Comparison of ENCODE assay signal across 23 mouse cellular contexts in genomic region chr10:79687513-79687912, GRCm38 (mm10). TPM values are rescaled to one million over a fixed set of nuclear protein-coding genes. Genes with fewer than 3 reads are reported as not detected.
A peak's percentile ranks its signal among the peaks of the same experiment; 100 is the strongest.
DNase-seq lines count a peak whose midpoint lies in the region; ATAC-seq and TF ChIP-seq lines count a peak whose summit lies in the region.
"Had no signal": no experiment of that assay in that cellular context is flagged by ENCODE, and none has a peak within 500 bp of the region (broad histone marks: within the 10 kb centered on the region; RNA-seq: fewer than 3 reads in every experiment).

No protein-coding gene starts in this region.

- TF ChIP-seq CTCF in heart, postnatal 0 days (IDR thresholded peaks at IDR 0.05; ENCODE audit: low read depth) = no peak

- no peaks in the 10 kb centered on the region for H3K27me3 ChIP-seq in heart, embryonic 13.5 days (replicated peaks)
- no peaks in the 10 kb centered on the region for H3K27me3 ChIP-seq in heart, postnatal 0 days (ENCODE audit: control insufficient read depth, insufficient read depth, low read length)
- H3K27me3 ChIP-seq: embryonic facial prominence, embryonic 15.5 days; hindbrain, embryonic 15.5 days; kidney, embryonic 15.5 days had no signal

- H3K9ac ChIP-seq in heart, embryonic 13.5 days = peak overlapping the region; percentile 55; the same call in 1 of the 2 replicates
- no peak overlapping the region for H3K9ac ChIP-seq in heart, postnatal 0 days (replicated peaks; ENCODE audit: low read depth, low read length)
- no peak overlapping the region for H3K9ac ChIP-seq in ES-E14 (ENCODE audit: insufficient read depth, low read depth, low read length, poor library complexity, severe bottlenecking)
- H3K9ac ChIP-seq: embryonic facial prominence, embryonic 15.5 days; hindbrain, embryonic 15.5 days; kidney, embryonic 15.5 days had no signal

- WGBS in heart, embryonic 13.5 days = 96% methylated on average over 6 of the region's 6 CpGs
- 94% methylated on average over 6 of the region's 6 CpGs for WGBS in heart, postnatal 0 days

- no peak for TF ChIP-seq EP300 in heart, postnatal 0 days (IDR thresholded peaks at IDR 0.05; ENCODE audit: low read depth)

- in situ Hi-C loops in ES-E14 (cut with MboI; ENCODE audit: low sequenced_read_pairs in 2 of 2, unreplicated experiment in 2 of 2) = no loop called here

- peaks cover 3% of the 10 kb centered on the region; the same call in 1 of the 2 replicates for H3K9me3 ChIP-seq in heart, embryonic 13.5 days
- no peaks in the 10 kb centered on the region for H3K9me3 ChIP-seq in heart, postnatal 0 days (replicated peaks; ENCODE audit: control insufficient read depth, low read length)
- H3K9me3 ChIP-seq in ES-E14 (ENCODE audit: control insufficient read depth, insufficient read depth, low read depth, low read length) = no peaks in the 10 kb centered on the region
- H3K9me3 ChIP-seq: embryonic facial prominence, embryonic 15.5 days; hindbrain, embryonic 15.5 days had no signal

- no peak overlapping the region for H3K4me2 ChIP-seq in heart, embryonic 13.5 days
- no peak overlapping the region for H3K4me2 ChIP-seq in heart, postnatal 0 days (ENCODE audit: low read depth, low read length)
- H3K4me2 ChIP-seq: embryonic facial prominence, embryonic 15.5 days; heart, embryonic 11.5 days; hindbrain, embryonic 15.5 days; kidney, embryonic 15.5 days had no signal

- ATAC-seq in heart, embryonic 13.5 days (ENCODE audit: extremely low read depth, insufficient number of reproducible peaks, low FRiP score, low TSS enrichment) = no peak
- ATAC-seq in heart, postnatal 0 days (ENCODE audit: insufficient read depth, low read depth) = no peak
- ATAC-seq: forebrain, embryonic 14.5 days; intestine, embryonic 16.5 days had no signal

- no peak for DNase-seq in heart, adult 18-20 months
- DNase-seq in heart, postnatal 0 days (ENCODE audit: low spot score) = no peak
- no peak for DNase-seq in heart, adult 9 months (ENCODE audit: low spot score in 2 of 2)
- DNase-seq in ES-E14 (ENCODE audit: low read depth, low spot score) = no peak
- DNase-seq in Muller cell, postnatal 12 days (ENCODE audit: inconsistent ontology term) = no peak
- no peak for DNase-seq in frontal cortex, postnatal 36 days (ENCODE audit: low spot score in 2 of 2)
- DNase-seq: adrenal gland, postnatal 10 days; cerebellum, adult 11 months; cerebellum, adult 8-10 months; cerebellum, postnatal 14 days; embryo, embryonic 11 days; gastrocnemius, postnatal 14 days; kidney, adult 2 months had no signal

- no peak overlapping the region for H3K4me3 ChIP-seq in heart, embryonic 13.5 days
- H3K4me3 ChIP-seq in heart, postnatal 0 days (ENCODE audit: low read depth, low read length) = no peak overlapping the region
- H3K4me3 ChIP-seq in ES-E14 (ENCODE audit: insufficient read depth in 1 of 2, low read depth in 1 of 2, low read length in 2 of 2, poor library complexity in 1 of 2, severe bottlenecking in 1 of 2) = no peak overlapping the region
- H3K4me3 ChIP-seq: embryonic facial prominence, embryonic 15.5 days; erythroblast, embryonic 14.5 days; forebrain, embryonic 10.5 days; hindbrain, embryonic 15.5 days; kidney, embryonic 15.5 days had no signal

- peak overlapping the region; percentile 88 for H3K27ac ChIP-seq in heart, embryonic 13.5 days (replicated peaks)
- H3K27ac ChIP-seq in heart, postnatal 0 days (ENCODE audit: low read depth) = peak overlapping the region; percentile 91
- H3K27ac ChIP-seq in ES-E14 (ENCODE audit: insufficient read depth, low read depth, low read length, poor library complexity, severe bottlenecking) = no peak overlapping the region
- H3K27ac ChIP-seq: embryonic facial prominence, embryonic 15.5 days; forebrain, embryonic 10.5 days; hindbrain, embryonic 15.5 days; kidney, embryonic 15.5 days had no signal

- H3K36me3 ChIP-seq in heart, embryonic 13.5 days = peaks cover 66% of the 10 kb centered on the region
- H3K36me3 ChIP-seq in heart, postnatal 0 days (replicated peaks; ENCODE audit: control insufficient read depth, insufficient read depth, low read length) = peaks cover 50% of the 10 kb centered on the region
- H3K36me3 ChIP-seq in ES-E14 (ENCODE audit: control insufficient read depth, insufficient read depth, low read length, poor library complexity, severe bottlenecking) = peaks cover 53% of the 10 kb centered on the region

- peaks cover 48% of the 10 kb centered on the region for H3K4me1 ChIP-seq in heart, embryonic 13.5 days
- peaks cover 30% of the 10 kb centered on the region for H3K4me1 ChIP-seq in heart, postnatal 0 days (ENCODE audit: control insufficient read depth, insufficient read depth)
- H3K4me1 ChIP-seq in ES-E14 (ENCODE audit: control insufficient read depth in 2 of 2, insufficient read depth in 2 of 2, low read length in 2 of 2, poor library complexity in 1 of 2) = peaks cover 1 to 26% of the 10 kb centered on the region in 2 experiments

TF ChIP-seq in ES-E14, 5 proteins besides CTCF, POLR2A, EP300 and RAD21:
- TF ChIP-seq ZC3H11A (IDR thresholded peaks at IDR 0.05; ENCODE audit: borderline replicate concordance, low read depth, low read length) (no peak), ZNF384 (IDR thresholded peaks at IDR 0.05; ENCODE audit: low read depth, low read length) (peak; percentile 66), MAFK (IDR thresholded peaks at IDR 0.05; ENCODE audit: insufficient read depth, low read depth, low read length) (no peak), CHD2 (IDR thresholded peaks at IDR 0.05; ENCODE audit: low read depth, low read length) (no peak)

RNA-seq across cellular contexts. Expression of gene Gzmm, which starts 1.3 kb away (rescaled TPM):
- 0.67 and 1.0 TPM in 2 replicates for polyA plus RNA-seq in heart, embryonic 13.5 days (2015; fragmentation: Nextera tagmentation; extraction: Ambion mirVana)
- 1 to 10 TPM; 7.2 to 7.9 TPM for total RNA-seq in heart, adult 18-20 months (2021)
- total RNA-seq in heart, postnatal 0 days (2014; rRNA removed; ENCODE audit: low replicate concordance) = 2.4 and 2.5 TPM in 2 replicates
- 2.1 and 2.8 TPM in 2 replicates for polyA plus RNA-seq in heart, postnatal 0 days (2015; fragmentation: Nextera tagmentation; extraction: Ambion mirVana)
- 2.5 and 4.5 TPM in 2 replicates for total RNA-seq in ES-E14 (2012; rRNA removed)

RNA-seq across cellular contexts. Expression of gene Cdc34, which starts 5.5 kb away (rescaled TPM):
- polyA plus RNA-seq in heart, embryonic 13.5 days (2015; fragmentation: Nextera tagmentation; extraction: Ambion mirVana) = 122 and 136 TPM in 2 replicates
- 100 to 1,000 TPM; 213 to 227 TPM for total RNA-seq in heart, adult 18-20 months (2021)
- total RNA-seq in heart, postnatal 0 days (2014; rRNA removed; ENCODE audit: low replicate concordance) = 162 and 183 TPM in 2 replicates
- polyA plus RNA-seq in heart, postnatal 0 days (2015; fragmentation: Nextera tagmentation; extraction: Ambion mirVana) = 115 and 120 TPM in 2 replicates
- 491 and 507 TPM in 2 replicates for total RNA-seq in ES-E14 (2012; rRNA removed)

RNA-seq across cellular contexts. Expression of gene Bsg, which starts 16.8 kb away (rescaled TPM):
- 1,093 and 1,212 TPM in 2 replicates for polyA plus RNA-seq in heart, embryonic 13.5 days (2015; fragmentation: Nextera tagmentation; extraction: Ambion mirVana)
- total RNA-seq in heart, adult 18-20 months (2021) = 1,000 to 10,000 TPM; 1,459 to 1,479 TPM
- 1,449 and 1,606 TPM in 2 replicates for total RNA-seq in heart, postnatal 0 days (2014; rRNA removed; ENCODE audit: low replicate concordance)
- polyA plus RNA-seq in heart, postnatal 0 days (2015; fragmentation: Nextera tagmentation; extraction: Ambion mirVana) = 1,256 and 1,260 TPM in 2 replicates
- total RNA-seq in ES-E14 (2012; rRNA removed) = 858 and 1,196 TPM in 2 replicates

RNA-seq across cellular contexts. Expression of gene Tpgs1, which starts 18.3 kb away (rescaled TPM):
- 41.4 and 43.1 TPM in 2 replicates for polyA plus RNA-seq in heart, embryonic 13.5 days (2015; fragmentation: Nextera tagmentation; extraction: Ambion mirVana)
- 10 to 100 TPM; 15.5 to 18.0 TPM for total RNA-seq in heart, adult 18-20 months (2021)
- 19.7 and 28.3 TPM in 2 replicates for total RNA-seq in heart, postnatal 0 days (2014; rRNA removed; ENCODE audit: low replicate concordance)
- polyA plus RNA-seq in heart, postnatal 0 days (2015; fragmentation: Nextera tagmentation; extraction: Ambion mirVana) = 43.6 and 45.3 TPM in 2 replicates
- 29.9 and 46.7 TPM in 2 replicates for total RNA-seq in ES-E14 (2012; rRNA removed)

RNA-seq across cellular contexts. Expression of gene Madcam1, which starts 23.2 kb away (rescaled TPM):
- 0.82 and 1.2 TPM in 2 replicates for polyA plus RNA-seq in heart, embryonic 13.5 days (2015; fragmentation: Nextera tagmentation; extraction: Ambion mirVana)
- total RNA-seq in heart, adult 18-20 months (2021) = under 1 TPM in 1 of 2 experiments, not detected in 1; 0.21 TPM
- not detected in 2 replicates for total RNA-seq in heart, postnatal 0 days (2014; rRNA removed; ENCODE audit: low replicate concordance)
- polyA plus RNA-seq in heart, postnatal 0 days (2015; fragmentation: Nextera tagmentation; extraction: Ambion mirVana) = 1.3 and 1.4 TPM in 2 replicates
- 2.7 and 6.3 TPM in 2 replicates for total RNA-seq in ES-E14 (2012; rRNA removed)
- total RNA-seq: common myeloid progenitor, adult 5-6 weeks; gastrocnemius, postnatal 14 days had no signal
- polyA plus RNA-seq: erythroblast, embryonic 14.5 days had no signal
